Mouse (Mus musculus) spleen, adult 2 months (tissue): ENCODE measurements at regions not wholly inside any gene's neighbourhood (a gene's known extent, or its start where the extent isn't known, plus 50 kb on each side); places are given as distances from the start of the nearest gene placed in this dataset.

ENCODE experiments used
- DNase-seq, 2 experiments: peaks; one replicate each; pipeline versions ENCODE4 v3.0.0 to v3.0.0-alpha.2; 2012 to 2021; ENCODE audit warnings: low spot score in 2 of 2, low read depth in 1 of 2
- H3K27ac ChIP-seq: fragments of 200-500 bp; 2 replicates; pipeline ENCODE4 v1.5.1; 2012; ENCODE audit warnings: low read length, inconsistent platforms; ENCODE audit not compliant: insufficient read depth
- H3K27me3 ChIP-seq: fragments of 200-500 bp; 2 replicates; pipeline ENCODE4 v1.6.1; 2012; ENCODE audit warnings: mild to moderate bottlenecking, moderate library complexity, low read length, inconsistent platforms; ENCODE audit not compliant: control insufficient read depth, insufficient read depth
- H3K36me3 ChIP-seq: fragments of 200-500 bp; 2 replicates; pipeline ENCODE4 v1.6.1; 2012; ENCODE audit warnings: mild to moderate bottlenecking, low read length, inconsistent platforms; ENCODE audit not compliant: control insufficient read depth, insufficient read depth
- H3K4me1 ChIP-seq: fragments of 200-500 bp; 2 replicates; pipeline ENCODE4 v1.6.1; 2011; ENCODE audit warnings: inconsistent platforms; ENCODE audit not compliant: control insufficient read depth, insufficient read depth, insufficient read length
- H3K4me3 ChIP-seq: fragments of 200-500 bp; 2 replicates; pipeline ENCODE4 v1.5.1; 2011; ENCODE audit warnings: mild to moderate bottlenecking, inconsistent platforms; ENCODE audit not compliant: insufficient read depth, insufficient read length; ENCODE audit errors: extremely low read depth
- CTCF ChIP-seq: fragments of 200-500 bp; IDR thresholded peaks from 2 replicates; pipeline ENCODE4 v1.5.1; 2011; ENCODE audit warnings: mild to moderate bottlenecking, inconsistent platforms; ENCODE audit not compliant: insufficient read depth, insufficient read length, insufficient replicate concordance; ENCODE audit errors: extremely low read depth
- POLR2A ChIP-seq: fragments of 200-500 bp; IDR thresholded peaks from 2 replicates; pipeline ENCODE4 v1.6.1; 2011; ENCODE audit warnings: low read depth, low read length, inconsistent platforms
- WGBS: fragments of 180-500 bp; shearing (Covaris S2); methylation state at CpG from one replicate; pipeline ENCODE4 v1.1.7; 2018; 5-methylcytosine and 5-hydroxymethylcytosine counted together

- Histone ChIP-seq H3K4me1 (no peaks in the 10 kb centered on the region), H3K36me3 (no peaks in the 10 kb centered on the region), H3K4me3 (no peak overlapping the region), H3K27ac (no peak overlapping the region), H3K27me3 (no peaks in the 10 kb centered on the region)
- WGBS = 83% methylated on average over 12 of the region's 12 CpGs
- TF ChIP-seq CTCF (no peak), POLR2A (no peak)
- DNase-seq = no peak
Observed at GRCm38 (mm10) chr3:50983962-50984765, 240.1 kb upstream of the Noct start.

DNA sequence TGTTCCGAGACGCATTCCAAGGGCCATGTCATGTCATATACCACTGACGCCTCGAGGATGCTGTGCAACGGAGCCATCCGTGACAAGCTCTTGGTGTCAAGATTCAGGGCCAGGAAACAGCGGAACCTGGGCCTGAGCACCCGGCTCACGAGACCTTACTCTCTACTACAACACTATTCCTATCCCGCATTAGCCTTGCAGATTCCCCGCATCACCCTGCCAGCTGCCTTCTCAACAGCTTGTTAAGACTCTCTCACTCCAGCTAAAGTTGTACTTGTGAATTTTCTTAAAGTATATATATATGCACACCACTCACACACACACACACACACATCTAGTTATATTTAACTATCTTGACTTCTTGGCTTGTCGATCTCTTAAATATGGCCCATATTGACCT is 236.4 kb upstream of the Noct start:
- H3K4me1 ChIP-seq = no peaks in the 10 kb centered on the region
- DNase-seq = no peak
- H3K27ac ChIP-seq = no peak overlapping the region
- WGBS = 94% methylated on average over 12 of the region's 12 CpGs
- no peak overlapping the region for H3K4me3 ChIP-seq
- no peaks in the 10 kb centered on the region for H3K27me3 ChIP-seq
- no peak for TF ChIP-seq POLR2A
- TF ChIP-seq CTCF = no peak
- no peaks in the 10 kb centered on the region for H3K36me3 ChIP-seq

GRCm38 (mm10) chr3:50990810-50991209 is 233.4 kb upstream of the Noct start:
- Histone ChIP-seq H3K4me1 (no peaks in the 10 kb centered on the region), H3K36me3 (no peaks in the 10 kb centered on the region), H3K27ac (no peak overlapping the region), H3K27me3 (no peaks in the 10 kb centered on the region), H3K4me3 (no peak overlapping the region)
- 81% methylated on average over 11 of the region's 11 CpGs for WGBS
- TF ChIP-seq POLR2A = no peak
- no peak for TF ChIP-seq CTCF
- DNase-seq = no peak

- Histone ChIP-seq H3K27me3 (no peaks in the 10 kb centered on the region), H3K4me1 (no peaks in the 10 kb centered on the region), H3K27ac (no peak overlapping the region), H3K36me3 (no peaks in the 10 kb centered on the region), H3K4me3 (no peak overlapping the region)
- TF ChIP-seq POLR2A (no peak), CTCF (no peak)
- no peak for DNase-seq
- 73% methylated on average over 9 of the region's 9 CpGs for WGBS
Observed at GRCm38 (mm10) chr3:50992581-50993313, 231.5 kb upstream of the Noct start.

GRCm38 (mm10) chr3:50999745-51000144 is 224.5 kb upstream of the Noct start:
- 75% methylated on average over 3 of the region's 3 CpGs for WGBS
- Histone ChIP-seq H3K27ac (no peak overlapping the region), H3K27me3 (no peaks in the 10 kb centered on the region), H3K4me1 (no peaks in the 10 kb centered on the region), H3K4me3 (no peak overlapping the region), H3K36me3 (no peaks in the 10 kb centered on the region)
- no peak for TF ChIP-seq POLR2A
- TF ChIP-seq CTCF = no peak
- DNase-seq = no peak

- TF ChIP-seq CTCF (no peak), POLR2A (no peak)
Observed at GRCm38 (mm10) chr3:51000938-51001337, 223.3 kb upstream of the Noct start.

DNA sequence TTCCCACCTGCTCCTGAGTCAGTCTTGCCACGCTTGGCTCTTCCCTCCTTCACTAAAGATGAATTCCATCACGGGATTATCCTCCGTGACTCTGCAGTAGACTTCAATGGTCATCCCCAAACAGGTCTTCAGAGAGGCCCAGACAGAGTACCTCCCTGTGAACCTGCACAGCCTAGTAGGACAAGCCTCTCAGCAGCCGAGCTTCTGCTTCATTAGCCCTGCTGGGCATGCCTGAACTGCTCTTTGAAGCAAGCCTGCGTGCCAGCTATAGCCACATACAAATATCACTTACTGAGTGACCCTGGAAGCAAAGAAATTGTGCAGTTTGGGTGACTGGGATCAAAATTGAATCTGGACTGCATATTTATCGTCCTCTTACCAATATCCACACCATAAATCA is 221.6 kb upstream of the Noct start:
- H3K4me3 ChIP-seq = no peak overlapping the region
- H3K27me3 ChIP-seq = no peaks in the 10 kb centered on the region
- 81% methylated on average over 6 of the region's 6 CpGs for WGBS
- H3K36me3 ChIP-seq = no peaks in the 10 kb centered on the region
- DNase-seq = no peak
- TF ChIP-seq POLR2A (no peak), CTCF (no peak)
- no peaks in the 10 kb centered on the region for H3K4me1 ChIP-seq
- H3K27ac ChIP-seq = no peak overlapping the region

More at GRCm38 (mm10) chr3:51000938-51001337, 223.3 kb upstream of the Noct start:
- Histone ChIP-seq H3K4me3 (no peak overlapping the region), H3K27me3 (no peaks in the 10 kb centered on the region), H3K27ac (no peak overlapping the region), H3K4me1 (no peaks in the 10 kb centered on the region), H3K36me3 (no peaks in the 10 kb centered on the region)
- no peak for DNase-seq
- 91% methylated on average over 7 of the region's 7 CpGs for WGBS
